Mouse (Mus musculus) midbrain, postnatal 0 days (tissue): Measurements from ENCODE around the gene Hoxd11. TPM values are rescaled to one million over a fixed set of nuclear protein-coding genes. Genes with fewer than 3 reads are reported as not detected.

Experiments used
- ATAC-seq: fragments of 200-750 bp; cut with Nextera tagmentation; 2 replicates; pipeline ENCODE4 v1.8.0; 2017; ENCODE audit warnings: moderate number of reproducible peaks, mild to moderate bottlenecking, moderate TSS enrichment, moderate library complexity; ENCODE audit not compliant: low FRiP score
- DNase-seq: peaks from one replicate; pipeline ENCODE4 v3.0.0-alpha.2; 2015; ENCODE audit warnings: low spot score
- H3K27ac ChIP-seq: fragments of 300-500 bp; sonication (generic); 2 replicates; pipeline ENCODE4 v1.5.1; 2014; ENCODE audit warnings: low read depth, mild to moderate bottlenecking, low read length, mixed read lengths
- H3K27me3 ChIP-seq: fragments of 300-500 bp; sonication (generic); 2 replicates; pipeline ENCODE4 v1.6.1; 2014; ENCODE audit warnings: low read length, control low read depth, mixed read lengths; ENCODE audit not compliant: insufficient read depth
- H3K36me3 ChIP-seq: fragments of 300-500 bp; sonication (generic); 2 replicates; pipeline ENCODE4 v1.6.1; 2014; ENCODE audit warnings: low read length, control low read depth, mixed read lengths; ENCODE audit not compliant: insufficient read depth
- H3K4me1 ChIP-seq: fragments of 300-500 bp; sonication (generic); 2 replicates; pipeline ENCODE4 v1.6.1; 2014; ENCODE audit warnings: mild to moderate bottlenecking, control low read depth, antibody characterized with exemption, low read length, mixed read lengths; ENCODE audit not compliant: insufficient read depth
- H3K4me2 ChIP-seq: fragments of 300-500 bp; sonication (generic); 2 replicates; pipeline ENCODE4 v1.6.1; 2014; ENCODE audit warnings: low read depth, mild to moderate bottlenecking, low read length, mixed read lengths; ENCODE audit not compliant: poor library complexity, severe bottlenecking
- H3K4me3 ChIP-seq: fragments of 300-500 bp; sonication (generic); 2 replicates; pipeline ENCODE4 v1.5.1; 2014; ENCODE audit warnings: low read depth, mild to moderate bottlenecking, low read length, moderate library complexity
- H3K9ac ChIP-seq: fragments of 300-500 bp; sonication (generic); replicated peaks from 2 replicates; pipeline ENCODE4 v1.6.1; 2014; ENCODE audit warnings: mild to moderate bottlenecking, low read length, moderate library complexity, mixed read lengths; ENCODE audit not compliant: poor library complexity, severe bottlenecking
- H3K9me3 ChIP-seq: fragments of 300-500 bp; sonication (generic); 2 replicates; pipeline ENCODE4 v1.6.1; 2016; ENCODE audit warnings: low read length, control low read depth
- CTCF ChIP-seq: IDR thresholded peaks from 2 replicates; pipeline ENCODE4 v1.5.1; 2016; ENCODE audit warnings: antibody characterized with exemption, mild to moderate bottlenecking
- WGBS: fragments of 180-500 bp; shearing (Covaris S2); extraction: QIAGEN DNeasy Blood & Tissue Kit; methylation state at CpG from one replicate; pipeline ENCODE4 v1.1.7; 2014; 5-methylcytosine and 5-hydroxymethylcytosine counted together
- polyA plus RNA-seq: library from polyadenylated mRNA; unstranded; fragments of >200 nt; fragmentation: Nextera tagmentation; extraction: Ambion mirVana; gene quantifications from 2 replicates; pipeline ENCODE4 v1.2.1, GENCODE M21; 2015
- total RNA-seq: library from RNA; depleted of rRNA; stranded (reverse); fragments of >200 nt; gene quantifications from 2 replicates; pipeline ENCODE4 v1.2.3, GENCODE M21; 2014

The Hoxd11 gene
- total and polyA plus RNA-seq, 2 experiments from 2014 or later: not detected

GRCm38 (mm10) chr2:74726551-74726950 lies 47.2 kb downstream of the Hoxd11 start, which contains the start of gene Gm28230:
Gm28230 (plus strand) TSS chr2:74726728.
- H3K4me2 ChIP-seq: no peak within 1 kb of the TSS
- H3K9ac ChIP-seq: no peak within 1 kb of the TSS
- WGBS: 4% methylated on average over 5 of the region's 5 CpGs
- H3K9me3 ChIP-seq: no peaks in the 10 kb centered on the region
- H3K4me3 ChIP-seq: no peak within 1 kb of the TSS
- ATAC-seq (no peak), DNase-seq (peak; percentile 60)
- no peak within 1 kb of the TSS for H3K27ac ChIP-seq
- no peaks in the 10 kb centered on the region for H3K36me3 ChIP-seq
- no peaks in the 10 kb centered on the region for H3K4me1 ChIP-seq
- no peak for TF ChIP-seq CTCF
- H3K27me3 ChIP-seq: peaks cover 94% of the 10 kb centered on the region

- Histone ChIP-seq H3K9me3 (no peaks in the 10 kb centered on the region), H3K36me3 (no peaks in the 10 kb centered on the region), H3K4me3 (no peak overlapping the region), H3K4me2 (no peak overlapping the region), H3K4me1 (no peaks in the 10 kb centered on the region), H3K27ac (no peak overlapping the region), H3K27me3 (peaks cover 94% of the 10 kb centered on the region), H3K9ac (no peak overlapping the region)
- ATAC-seq (no peak), DNase-seq (peak; percentile 57)
- TF ChIP-seq CTCF: no peak
- WGBS: under 1% methylated on average over 42 of the region's 43 CpGs
Observed at GRCm38 (mm10) chr2:74726973-74727639, 47.7 kb downstream of the Hoxd11 start.

DNA sequence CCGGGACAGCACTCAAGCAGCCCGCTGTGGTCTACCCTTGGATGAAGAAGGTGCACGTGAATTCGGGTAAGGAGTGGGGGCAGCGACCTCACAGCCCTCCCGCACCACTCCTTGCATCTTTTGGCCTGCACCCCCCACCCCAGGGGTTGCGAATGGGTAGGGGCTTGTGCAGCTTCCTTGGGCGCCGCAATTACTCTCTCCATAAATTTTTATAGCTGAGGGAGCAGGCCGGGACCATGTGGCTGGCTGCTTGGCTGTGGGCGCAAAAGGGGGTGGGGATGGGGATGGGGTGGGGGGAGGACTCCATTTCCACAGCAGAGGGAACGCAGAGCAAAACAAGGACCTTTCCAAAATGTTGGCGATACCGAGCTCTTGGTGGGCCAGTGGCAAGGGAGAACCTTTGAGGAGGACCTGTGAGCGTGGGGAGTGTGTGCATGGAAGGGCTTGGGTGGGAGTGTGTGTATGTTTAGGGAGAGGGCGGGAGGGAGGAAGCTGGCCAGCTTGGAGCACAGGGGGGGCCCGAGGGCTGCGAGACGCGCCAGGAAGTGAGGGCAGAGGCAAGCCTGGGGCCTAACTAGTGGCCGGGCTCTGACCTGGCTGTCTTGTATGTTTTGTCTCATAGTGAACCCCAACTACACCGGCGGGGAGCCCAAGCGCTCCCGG lies 48.4 kb downstream of the Hoxd11 start:
- DNase-seq (no peak), ATAC-seq (no peak)
- no peak overlapping the region for H3K9ac ChIP-seq
- no peak overlapping the region for H3K27ac ChIP-seq
- peaks cover 94% of the 10 kb centered on the region for H3K27me3 ChIP-seq
- H3K4me1 ChIP-seq: no peaks in the 10 kb centered on the region
- 4% methylated on average over 25 of the region's 25 CpGs for WGBS
- no peak overlapping the region for H3K4me3 ChIP-seq
- H3K36me3 ChIP-seq: no peaks in the 10 kb centered on the region
- no peak overlapping the region for H3K4me2 ChIP-seq
- TF ChIP-seq CTCF: no peak
- no peaks in the 10 kb centered on the region for H3K9me3 ChIP-seq

DNA sequence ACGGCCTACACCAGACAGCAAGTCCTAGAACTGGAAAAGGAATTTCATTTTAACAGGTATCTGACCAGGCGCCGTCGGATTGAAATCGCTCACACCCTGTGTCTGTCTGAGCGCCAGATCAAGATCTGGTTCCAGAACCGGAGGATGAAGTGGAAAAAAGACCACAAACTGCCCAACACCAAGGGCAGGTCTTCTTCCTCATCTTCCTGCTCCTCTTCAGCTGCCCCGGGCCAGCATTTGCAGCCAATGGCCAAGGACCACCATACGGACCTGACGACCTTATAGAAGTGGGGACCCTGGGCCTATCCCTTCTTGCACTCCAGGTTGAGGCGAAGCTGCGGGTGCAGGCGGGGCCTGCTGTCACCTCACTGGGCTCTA lies 48.9 kb downstream of the Hoxd11 start:
- no peaks in the 10 kb centered on the region for H3K9me3 ChIP-seq
- H3K36me3 ChIP-seq: no peaks in the 10 kb centered on the region
- no peak overlapping the region for H3K27ac ChIP-seq
- H3K4me3 ChIP-seq: no peak overlapping the region
- DNase-seq (no peak), ATAC-seq (no peak)
- 7% methylated on average over 13 of the region's 13 CpGs for WGBS
- no peaks in the 10 kb centered on the region for H3K4me1 ChIP-seq
- TF ChIP-seq CTCF: no peak
- H3K9ac ChIP-seq: no peak overlapping the region
- H3K27me3 ChIP-seq: peaks cover 94% of the 10 kb centered on the region
- H3K4me2 ChIP-seq: no peak overlapping the region

DNA sequence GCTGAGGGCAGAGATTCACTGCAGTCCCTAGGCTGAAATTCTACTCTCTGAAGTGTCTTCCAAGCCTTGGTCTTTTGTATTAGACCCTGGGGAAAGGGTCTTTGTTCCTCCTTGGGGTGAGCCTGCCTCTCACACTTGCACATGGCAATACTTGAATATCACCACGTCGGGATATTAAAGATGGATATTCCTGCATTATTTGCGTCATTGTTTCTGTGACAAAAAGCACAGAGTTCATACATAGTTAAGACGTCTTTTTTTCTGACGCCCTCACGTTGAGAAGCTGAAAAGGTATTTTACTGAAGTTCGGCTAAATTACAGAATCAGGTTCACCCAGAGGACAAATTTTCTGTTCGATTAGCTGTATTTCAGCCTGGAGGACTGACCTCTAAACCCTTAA lies 51.0 kb downstream of the Hoxd11 start:
- Histone ChIP-seq H3K27ac (no peak overlapping the region), H3K36me3 (no peaks in the 10 kb centered on the region), H3K9ac (no peak overlapping the region), H3K9me3 (no peaks in the 10 kb centered on the region), H3K4me2 (no peak overlapping the region), H3K4me3 (no peak overlapping the region), H3K4me1 (no peaks in the 10 kb centered on the region), H3K27me3 (peaks cover 95% of the 10 kb centered on the region)
- DNase-seq (no peak), ATAC-seq (no peak)
- WGBS: 5% methylated on average over 8 of the region's 8 CpGs
- TF ChIP-seq CTCF: no peak

- ATAC-seq (no peak), DNase-seq (no peak)
- Histone ChIP-seq H3K27ac (no peak overlapping the region), H3K9me3 (no peaks in the 10 kb centered on the region), H3K36me3 (no peaks in the 10 kb centered on the region), H3K4me2 (no peak overlapping the region), H3K4me1 (no peaks in the 10 kb centered on the region), H3K9ac (no peak overlapping the region), H3K27me3 (peaks cover 95% of the 10 kb centered on the region), H3K4me3 (no peak overlapping the region)
- TF ChIP-seq CTCF: no peak
Observed at GRCm38 (mm10) chr2:74731055-74731454, 51.7 kb downstream of the Hoxd11 start.
